Mouse (Mus musculus): ENCODE measurements around the gene Atp5h.

GRCm38 (mm10) chr11:115383701-115384474, 35.9 kb downstream of the Atp5h start:
- no peak for TF ChIP-seq CTCF (IDR thresholded peaks at IDR 0.05; ENCODE audit: extremely low read depth, insufficient read depth, low read length)
- TF ChIP-seq POLR2A (IDR thresholded peaks at IDR 0.05; ENCODE audit: extremely low read depth, insufficient read depth, low read length): no peak
